Mouse (Mus musculus) kidney, embryonic 15.5 days (tissue): ENCODE data around the gene Dab2ip. TPM values are rescaled to one million over a fixed set of nuclear protein-coding genes. Genes with fewer than 3 reads are reported as not detected.

ENCODE experiments used
- ATAC-seq: fragments of 200-750 bp; cut with Nextera tagmentation; replicated peaks from 2 replicates; pipeline ENCODE4 v1.8.0; 2017; ENCODE audit warnings: moderate TSS enrichment; ENCODE audit not compliant: low FRiP score
- H3K27ac ChIP-seq: fragments of 300-500 bp; sonication (generic); 2 replicates; pipeline ENCODE4 v1.5.1; 2015; ENCODE audit warnings: mild to moderate bottlenecking, inconsistent platforms
- H3K27me3 ChIP-seq: fragments of 300-500 bp; sonication (generic); 2 replicates; pipeline ENCODE4 v1.6.1; 2015; ENCODE audit warnings: inconsistent platforms
- H3K36me3 ChIP-seq: fragments of 300-500 bp; sonication (generic); 2 replicates; pipeline ENCODE4 v1.6.1; 2015; ENCODE audit warnings: inconsistent platforms
- H3K4me1 ChIP-seq: fragments of 300-500 bp; sonication (generic); 2 replicates; pipeline ENCODE4 v1.6.1; 2015; ENCODE audit warnings: inconsistent platforms
- H3K4me2 ChIP-seq: fragments of 300-500 bp; sonication (generic); 2 replicates; pipeline ENCODE4 v1.6.1; 2015; ENCODE audit warnings: moderate library complexity, mild to moderate bottlenecking, inconsistent platforms
- H3K4me3 ChIP-seq: fragments of 300-500 bp; sonication (generic); replicated peaks from 2 replicates; pipeline ENCODE4 v1.5.1; 2015; ENCODE audit warnings: mild to moderate bottlenecking, inconsistent platforms
- H3K9ac ChIP-seq: fragments of 300-500 bp; sonication (generic); 2 replicates; pipeline ENCODE4 v1.6.1; 2015; ENCODE audit warnings: mild to moderate bottlenecking, inconsistent platforms
- H3K9me3 ChIP-seq: fragments of 300-500 bp; sonication (generic); replicated peaks from 2 replicates; pipeline ENCODE4 v1.6.1; 2016; ENCODE audit warnings: inconsistent platforms
- WGBS: fragments of 180-500 bp; shearing (Covaris S2); methylation state at CpG from one replicate; pipeline ENCODE4 v1.1.7; 2015; ENCODE audit warnings: mixed read lengths; 5-methylcytosine and 5-hydroxymethylcytosine counted together
- polyA plus RNA-seq: library from polyadenylated mRNA; unstranded; fragments of >200 nt; fragmentation: Nextera tagmentation; extraction: Ambion mirVana; gene quantifications from 2 replicates; pipeline ENCODE4 v1.2.1, GENCODE M21; 2015

Dab2ip gene
- polyA plus RNA-seq, 1 experiment from 2014 or later: 37.5 TPM

GRCm38 (mm10) chr2:35718003-35718500 is 160.0 kb downstream of the Dab2ip start:
- Histone ChIP-seq H3K4me1 (peaks cover 17% of the 10 kb centered on the region), H3K27ac (no peak overlapping the region), H3K9ac (no peak overlapping the region), H3K4me3 (no peak overlapping the region), H3K4me2 (no peak overlapping the region), H3K27me3 (no peaks in the 10 kb centered on the region), H3K9me3 (no peaks in the 10 kb centered on the region), H3K36me3 (peaks cover 98% of the 10 kb centered on the region)
- no peak for ATAC-seq
- WGBS: 79% methylated on average over 5 of the region's 5 CpGs

GRCm38 (mm10) chr2:35718662-35719061 is 160.6 kb downstream of the Dab2ip start:
- H3K4me3 ChIP-seq: no peak overlapping the region
- peaks cover 99% of the 10 kb centered on the region for H3K36me3 ChIP-seq
- H3K4me2 ChIP-seq: no peak overlapping the region
- no peak for ATAC-seq
- no peak overlapping the region for H3K27ac ChIP-seq
- H3K9ac ChIP-seq: no peak overlapping the region
- H3K4me1 ChIP-seq: peaks cover 14% of the 10 kb centered on the region
- no peaks in the 10 kb centered on the region for H3K27me3 ChIP-seq
- 94% methylated on average over 9 of the region's 9 CpGs for WGBS
- no peaks in the 10 kb centered on the region for H3K9me3 ChIP-seq

- Histone ChIP-seq H3K9me3 (no peaks in the 10 kb centered on the region), H3K4me1 (peaks cover 6% of the 10 kb centered on the region), H3K4me3 (no peak overlapping the region), H3K27ac (no peak overlapping the region), H3K27me3 (no peaks in the 10 kb centered on the region), H3K4me2 (no peak overlapping the region), H3K36me3 (peaks cover 97% of the 10 kb centered on the region), H3K9ac (no peak overlapping the region)
- ATAC-seq: no peak
- WGBS: 89% methylated on average over 12 of the region's 12 CpGs
Observed at GRCm38 (mm10) chr2:35719230-35720005, 161.4 kb downstream of the Dab2ip start.

- 90% methylated on average over 12 of the region's 12 CpGs for WGBS
- no peak for ATAC-seq
- H3K4me3 ChIP-seq: no peak overlapping the region
- H3K9ac ChIP-seq: no peak overlapping the region
- no peaks in the 10 kb centered on the region for H3K27me3 ChIP-seq
- peaks cover 95% of the 10 kb centered on the region for H3K36me3 ChIP-seq
- no peaks in the 10 kb centered on the region for H3K9me3 ChIP-seq
- H3K4me2 ChIP-seq: no peak overlapping the region
- no peaks in the 10 kb centered on the region for H3K4me1 ChIP-seq
- no peak overlapping the region for H3K27ac ChIP-seq
Observed at GRCm38 (mm10) chr2:35720104-35720503, 162.0 kb downstream of the Dab2ip start.

GRCm38 (mm10) chr2:35720550-35720949 is 162.5 kb downstream of the Dab2ip start:
- H3K4me2 ChIP-seq: no peak overlapping the region
- ATAC-seq: no peak

GRCm38 (mm10) chr2:35720956-35721355 is 162.9 kb downstream of the Dab2ip start:
- no peak overlapping the region for H3K27ac ChIP-seq
- no peak for ATAC-seq
- H3K36me3 ChIP-seq: peaks cover 95% of the 10 kb centered on the region
- H3K4me3 ChIP-seq: no peak overlapping the region
- no peak overlapping the region for H3K4me2 ChIP-seq
- no peaks in the 10 kb centered on the region for H3K4me1 ChIP-seq
- no peaks in the 10 kb centered on the region for H3K9me3 ChIP-seq
- H3K9ac ChIP-seq: no peak overlapping the region
- WGBS: 80% methylated on average over 9 of the region's 9 CpGs
- no peaks in the 10 kb centered on the region for H3K27me3 ChIP-seq

More at GRCm38 (mm10) chr2:35720550-35720949, 162.5 kb downstream of the Dab2ip start:
- no peak overlapping the region for H3K4me3 ChIP-seq
- WGBS: 87% methylated on average over 13 of the region's 13 CpGs
- H3K27ac ChIP-seq: no peak overlapping the region
- no peaks in the 10 kb centered on the region for H3K4me1 ChIP-seq
- no peaks in the 10 kb centered on the region for H3K27me3 ChIP-seq
- no peak overlapping the region for H3K9ac ChIP-seq
- H3K36me3 ChIP-seq: peaks cover 95% of the 10 kb centered on the region
- H3K9me3 ChIP-seq: no peaks in the 10 kb centered on the region

GRCm38 (mm10) chr2:35722821-35723220 is 164.8 kb downstream of the Dab2ip start:
- ATAC-seq: no peak
- Histone ChIP-seq H3K9ac (no peak overlapping the region), H3K4me2 (no peak overlapping the region), H3K27ac (no peak overlapping the region), H3K36me3 (peaks cover 96% of the 10 kb centered on the region), H3K4me1 (peaks cover 5% of the 10 kb centered on the region), H3K27me3 (no peaks in the 10 kb centered on the region), H3K9me3 (no peaks in the 10 kb centered on the region), H3K4me3 (no peak overlapping the region)
- WGBS: 90% methylated on average over 9 of the region's 9 CpGs

GRCm38 (mm10) chr2:35723267-35723666 is 165.2 kb downstream of the Dab2ip start:
- no peak overlapping the region for H3K9ac ChIP-seq
- no peak overlapping the region for H3K4me3 ChIP-seq
- ATAC-seq: no peak
- H3K27ac ChIP-seq: no peak overlapping the region
- no peaks in the 10 kb centered on the region for H3K9me3 ChIP-seq
- H3K36me3 ChIP-seq: peaks cover 96% of the 10 kb centered on the region
- H3K4me2 ChIP-seq: no peak overlapping the region
- H3K4me1 ChIP-seq: peaks cover 9% of the 10 kb centered on the region
- no peaks in the 10 kb centered on the region for H3K27me3 ChIP-seq
- 93% methylated on average over 6 of the region's 6 CpGs for WGBS

- no peak for ATAC-seq
- no peaks in the 10 kb centered on the region for H3K27me3 ChIP-seq
- no peak overlapping the region for H3K9ac ChIP-seq
- no peaks in the 10 kb centered on the region for H3K9me3 ChIP-seq
- H3K4me1 ChIP-seq: peaks cover 13% of the 10 kb centered on the region
- no peak overlapping the region for H3K4me3 ChIP-seq
- H3K4me2 ChIP-seq: no peak overlapping the region
- 79% methylated on average over 7 of the region's 7 CpGs for WGBS
- H3K36me3 ChIP-seq: peaks cover 96% of the 10 kb centered on the region
- H3K27ac ChIP-seq: no peak overlapping the region
Observed at GRCm38 (mm10) chr2:35723691-35724090, 165.6 kb downstream of the Dab2ip start.

GRCm38 (mm10) chr2:35728633-35729032 is 170.6 kb downstream of the Dab2ip start:
- Histone ChIP-seq H3K4me3 (no peak overlapping the region), H3K27me3 (no peaks in the 10 kb centered on the region), H3K4me2 (no peak overlapping the region), H3K9ac (no peak overlapping the region), H3K4me1 (peaks cover 45% of the 10 kb centered on the region), H3K36me3 (peaks cover 60% of the 10 kb centered on the region), H3K27ac (peak overlapping the region; percentile 73), H3K9me3 (no peaks in the 10 kb centered on the region)
- 34% methylated on average over 5 of the region's 5 CpGs for WGBS
- ATAC-seq: 0 out of 2 replicates have a peak, but pooled peaks have one; percentile 16

- Histone ChIP-seq H3K9me3 (no peaks in the 10 kb centered on the region), H3K9ac (no peak overlapping the region), H3K4me3 (no peak overlapping the region), H3K27ac (peak overlapping the region; percentile 73), H3K27me3 (no peaks in the 10 kb centered on the region), H3K4me1 (peaks cover 45% of the 10 kb centered on the region), H3K36me3 (peaks cover 54% of the 10 kb centered on the region), H3K4me2 (0 out of 2 replicates have a peak overlapping the region, but pooled peaks have one; percentile 21)
- 35% methylated on average over 16 of the region's 16 CpGs for WGBS
- peak; percentile 79 for ATAC-seq
Observed at GRCm38 (mm10) chr2:35729077-35730065, 171.3 kb downstream of the Dab2ip start.
